Mouse (Mus musculus) lung, embryonic 14.5 days (tissue): ENCODE results near the gene Srpr. TPM values are rescaled to one million over a fixed set of nuclear protein-coding genes. Genes with fewer than 3 reads are reported as not detected.
A peak's percentile ranks its signal among the peaks of the same experiment; 100 is the strongest.

Source experiments
- ATAC-seq: fragments of 200-750 bp; cut with Nextera tagmentation; 2 replicates; pipeline ENCODE4 v1.8.0; 2017; ENCODE audit warnings: mild to moderate bottlenecking, moderate TSS enrichment, moderate library complexity; ENCODE audit not compliant: insufficient read depth
- DNase-seq: peaks from one replicate; pipeline ENCODE4 v3.0.0-alpha.2; 2015
- H3K27ac ChIP-seq: fragments of 300-500 bp; sonication (generic); 2 replicates; pipeline ENCODE4 v1.5.1; 2014; ENCODE audit warnings: low read depth, mild to moderate bottlenecking, moderate library complexity
- H3K27me3 ChIP-seq: fragments of 300-500 bp; sonication (generic); 2 replicates; pipeline ENCODE4 v1.6.1; 2014; ENCODE audit warnings: low read length, control low read depth; ENCODE audit not compliant: insufficient read depth
- H3K36me3 ChIP-seq: fragments of 300-500 bp; sonication (generic); 2 replicates; pipeline ENCODE4 v1.6.1; 2014; ENCODE audit warnings: control low read depth; ENCODE audit not compliant: insufficient read depth
- H3K4me1 ChIP-seq: fragments of 300-500 bp; sonication (generic); 2 replicates; pipeline ENCODE4 v1.6.1; 2014; ENCODE audit warnings: antibody characterized with exemption, control low read depth; ENCODE audit not compliant: insufficient read depth
- H3K4me2 ChIP-seq: fragments of 300-500 bp; sonication (generic); 2 replicates; pipeline ENCODE4 v1.6.1; 2014; ENCODE audit warnings: mild to moderate bottlenecking
- H3K4me3 ChIP-seq: fragments of 300-500 bp; sonication (generic); 2 replicates; pipeline ENCODE4 v1.5.1; 2014; ENCODE audit warnings: low read depth, low read length
- H3K9ac ChIP-seq: fragments of 300-500 bp; sonication (generic); 2 replicates; pipeline ENCODE4 v1.6.1; 2014
- H3K9me3 ChIP-seq: fragments of 300-500 bp; sonication (generic); 2 replicates; pipeline ENCODE4 v1.6.1; 2016; ENCODE audit warnings: low read depth, low read length, control low read depth
- CTCF ChIP-seq: IDR thresholded peaks from 2 replicates; pipeline ENCODE4 v1.5.1; 2016; ENCODE audit warnings: antibody characterized with exemption, low read depth
- WGBS: fragments of 180-500 bp; shearing (Covaris S2); extraction: QIAGEN DNeasy Blood & Tissue Kit; methylation state at CpG from one replicate; pipeline ENCODE4 v1.1.7; 2014; 5-methylcytosine and 5-hydroxymethylcytosine counted together
- polyA plus RNA-seq: library from polyadenylated mRNA; unstranded; fragments of >200 nt; fragmentation: Nextera tagmentation; extraction: Ambion mirVana; gene quantifications from 2 replicates; pipeline ENCODE4 v1.2.1, GENCODE M21; 2014

Gene Srpr
- 129 and 133 TPM in 2 replicates for polyA plus RNA-seq

DNA sequence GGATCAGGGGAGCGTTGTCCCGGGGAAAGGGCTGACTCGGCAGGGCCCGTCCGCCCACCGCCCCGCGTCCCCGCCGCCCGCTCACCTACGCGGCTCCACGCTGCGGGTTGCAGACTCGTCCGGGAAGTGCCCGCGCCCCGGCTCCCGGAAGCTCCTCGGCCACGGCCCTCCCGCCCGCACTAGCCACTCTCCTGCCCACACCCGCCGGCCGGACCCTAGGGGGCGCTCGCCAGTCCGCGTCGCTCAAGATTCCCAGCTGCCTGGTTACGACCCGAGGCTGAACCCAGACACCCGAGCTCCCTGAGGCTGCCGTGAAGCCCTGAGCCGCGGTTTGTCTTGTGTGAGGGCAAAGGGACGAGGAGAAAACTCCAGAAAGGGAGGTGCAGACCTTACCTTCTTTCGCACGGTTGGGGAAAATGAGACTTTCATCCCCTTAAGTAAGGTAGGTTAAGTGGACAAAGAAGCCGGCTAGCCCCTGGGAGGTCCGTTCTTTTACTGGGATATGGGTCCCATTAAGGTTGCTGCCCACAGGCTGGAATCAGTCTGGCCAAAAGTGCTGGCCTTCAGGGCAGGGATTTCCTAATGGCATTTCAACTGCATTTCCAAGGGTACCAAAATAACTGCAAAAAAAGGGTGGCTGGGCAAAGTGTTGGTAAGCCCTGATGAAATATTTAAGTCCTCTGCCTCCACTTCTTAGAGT, at the start of gene Srpr, which contains the start of gene Tirap:
Srpr (plus strand) TSS at position 404 of the 700 bp plus-strand sequence.
Tirap (minus strand) TSS at position 520 of the 700 bp plus-strand sequence.
- Histone ChIP-seq H3K36me3 (peaks cover 8% of the 10 kb centered on the region), H3K4me3 (peak within 1 kb of the TSS; percentile 68), H3K9me3 (no peaks in the 10 kb centered on the region), H3K27me3 (no peaks in the 10 kb centered on the region), H3K27ac (peak within 1 kb of the TSS; percentile 50; the same call in 1 of the 2 replicates), H3K4me2 (peak within 1 kb of the TSS; percentile 83), H3K9ac (peak within 1 kb of the TSS; percentile 85), H3K4me1 (no peaks in the 10 kb centered on the region)
- WGBS: under 1% methylated on average over 44 of the region's 44 CpGs
- peak; percentile 93 for DNase-seq
- TF ChIP-seq CTCF: peak; percentile 86
- ATAC-seq: peak; percentile 97

DNA sequence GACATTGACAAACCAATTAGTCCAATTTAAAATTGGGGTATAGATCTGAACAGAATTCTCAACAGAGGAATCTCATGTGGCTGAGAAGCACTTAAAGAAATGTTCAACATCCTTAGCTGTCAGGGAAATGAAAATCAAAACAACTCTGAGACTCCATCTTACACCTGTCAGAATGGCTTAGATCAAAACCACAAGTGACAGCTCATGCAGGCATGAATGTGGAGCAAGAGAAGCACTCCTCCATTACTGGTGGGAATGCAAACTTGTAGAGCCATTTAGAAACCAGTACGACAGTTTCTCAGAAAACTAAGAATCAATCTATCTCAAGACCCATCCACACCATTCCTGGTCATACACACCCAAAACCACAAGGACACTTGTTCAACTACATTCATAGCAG, 47.1 kb upstream of the Srpr start:
- no peak for TF ChIP-seq CTCF
- Histone ChIP-seq H3K27me3 (no peaks in the 10 kb centered on the region), H3K27ac (no peak overlapping the region), H3K9ac (no peak overlapping the region), H3K36me3 (no peaks in the 10 kb centered on the region), H3K4me3 (no peak overlapping the region), H3K4me1 (no peaks in the 10 kb centered on the region), H3K4me2 (no peak overlapping the region), H3K9me3 (no peaks in the 10 kb centered on the region)
- WGBS: 82% methylated on average over 1 of the region's 1 CpGs
- ATAC-seq (no peak), DNase-seq (no peak)

DNA sequence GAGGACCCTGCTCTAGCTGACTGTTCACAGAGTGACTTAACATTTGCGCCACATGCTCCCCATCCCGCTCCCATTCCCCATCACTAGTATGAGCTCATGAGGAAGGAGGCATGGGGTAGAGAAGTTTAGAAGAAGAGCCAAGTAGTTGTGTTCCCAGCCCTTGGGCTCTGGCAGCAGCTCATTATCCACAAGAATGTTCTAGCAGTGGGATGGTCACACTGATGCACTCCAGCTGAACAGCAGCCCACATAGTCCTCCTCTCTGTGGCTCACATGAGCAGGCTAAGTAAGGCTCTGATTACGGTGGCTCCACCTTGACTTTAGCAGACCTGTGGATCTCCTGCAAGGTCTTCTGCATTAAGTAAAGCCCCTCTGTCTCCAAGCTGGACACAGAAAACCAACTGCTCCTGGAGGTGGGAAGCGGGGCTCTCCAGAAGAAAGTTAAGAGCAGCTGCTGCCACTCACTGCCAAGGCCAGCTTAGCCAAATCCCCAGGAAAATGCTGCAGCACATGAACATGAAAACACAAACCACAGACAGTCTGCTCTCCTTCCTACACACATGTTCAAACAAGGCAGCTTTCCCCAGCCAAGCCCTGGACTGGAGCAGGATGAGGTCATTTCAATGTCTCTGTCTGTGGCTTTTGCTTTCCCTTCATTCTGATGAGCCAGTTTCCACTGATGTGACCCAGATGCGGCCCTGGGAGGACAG, 43.8 kb upstream of the Srpr start:
- DNase-seq (peak; percentile 21), ATAC-seq (peak; percentile 62)
- Histone ChIP-seq H3K36me3 (no peaks in the 10 kb centered on the region), H3K4me2 (no peak overlapping the region), H3K9me3 (no peaks in the 10 kb centered on the region), H3K27ac (no peak overlapping the region; the same call in 1 of the 2 replicates), H3K4me3 (no peak overlapping the region), H3K9ac (no peak overlapping the region), H3K27me3 (no peaks in the 10 kb centered on the region), H3K4me1 (no peaks in the 10 kb centered on the region)
- 79% methylated on average over 5 of the region's 5 CpGs for WGBS
- TF ChIP-seq CTCF: no peak

DNA sequence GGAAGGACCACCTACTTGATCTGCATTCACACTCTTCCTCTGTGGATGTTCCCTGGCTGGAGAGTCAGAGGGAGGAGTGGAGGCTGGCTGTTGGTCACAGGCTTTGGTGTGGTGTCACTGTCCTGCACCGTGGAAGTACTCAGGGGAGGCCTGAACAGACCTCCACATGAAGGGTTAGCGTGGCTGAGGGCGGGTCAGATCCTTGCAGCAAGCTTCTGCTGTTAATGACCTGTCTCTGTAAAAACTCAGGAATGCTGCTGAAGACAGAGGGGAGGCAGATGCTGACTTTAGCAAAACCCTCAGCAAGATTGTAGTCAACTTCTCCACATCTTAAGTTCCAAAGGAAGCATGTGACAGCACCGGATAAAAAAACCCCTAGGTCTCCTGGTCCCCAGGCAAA, 43.1 kb upstream of the Srpr start:
- Histone ChIP-seq H3K27me3 (no peaks in the 10 kb centered on the region), H3K36me3 (no peaks in the 10 kb centered on the region), H3K4me3 (no peak overlapping the region), H3K9me3 (no peaks in the 10 kb centered on the region), H3K27ac (peak overlapping the region; percentile 2; the same call in 1 of the 2 replicates), H3K4me1 (no peaks in the 10 kb centered on the region), H3K9ac (no peak overlapping the region), H3K4me2 (no peak overlapping the region)
- DNase-seq (no peak), ATAC-seq (no peak)
- no peak for TF ChIP-seq CTCF
- WGBS: 59% methylated on average over 4 of the region's 4 CpGs

DNA sequence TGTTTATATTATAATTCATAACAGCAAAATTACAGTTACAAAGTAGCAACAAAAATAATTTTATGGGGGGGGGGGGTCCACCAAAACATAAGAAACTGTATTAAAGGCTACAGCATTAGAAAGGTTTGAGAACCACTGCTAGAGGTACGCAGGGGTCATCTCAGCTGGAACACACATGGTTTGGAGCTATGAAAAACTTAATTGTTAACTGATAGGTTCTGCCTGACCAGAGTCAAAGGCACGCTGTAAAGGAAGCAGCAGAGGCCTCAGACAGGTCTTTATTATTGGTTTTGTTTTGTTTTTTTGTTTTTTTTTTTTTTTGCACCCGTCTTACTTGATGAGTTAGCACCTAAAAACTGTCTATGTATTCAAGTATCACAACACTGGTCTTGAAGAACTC, 41.5 kb upstream of the Srpr start:
- no peaks in the 10 kb centered on the region for H3K4me1 ChIP-seq
- WGBS: 82% methylated on average over 3 of the region's 3 CpGs
- no peak overlapping the region for H3K9ac ChIP-seq
- H3K9me3 ChIP-seq: no peaks in the 10 kb centered on the region
- no peak overlapping the region for H3K4me3 ChIP-seq
- no peak overlapping the region for H3K27ac ChIP-seq
- no peak for DNase-seq
- H3K27me3 ChIP-seq: no peaks in the 10 kb centered on the region
- 0 out of 2 replicates have a peak, but pooled peaks cover 8% of the 10 kb centered on the region for H3K36me3 ChIP-seq
- no peak for ATAC-seq
- TF ChIP-seq CTCF: no peak
- H3K4me2 ChIP-seq: no peak overlapping the region

DNA sequence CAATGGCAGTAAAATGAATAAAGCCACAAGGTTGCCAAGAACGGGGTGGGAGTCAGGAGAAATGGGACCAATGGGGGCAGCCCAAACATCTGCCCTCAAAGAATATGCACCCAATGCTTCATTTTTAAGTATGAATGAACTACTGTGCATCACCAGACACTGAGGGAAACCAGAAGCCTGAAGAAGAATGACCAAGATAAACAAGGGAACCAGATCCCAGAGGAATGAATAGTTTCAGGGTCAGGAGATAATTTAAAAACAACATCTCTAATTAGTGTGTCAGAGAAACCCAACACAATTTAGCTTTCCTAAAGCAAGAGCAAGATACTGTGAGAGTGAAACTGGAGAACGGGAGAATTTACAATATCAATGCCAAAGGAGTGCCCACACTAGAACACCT, 39.3 kb upstream of the Srpr start:
- no peaks in the 10 kb centered on the region for H3K27me3 ChIP-seq
- no peak overlapping the region for H3K4me2 ChIP-seq
- no peak for ATAC-seq
- no peak overlapping the region for H3K4me3 ChIP-seq
- no peaks in the 10 kb centered on the region for H3K9me3 ChIP-seq
- no peak for DNase-seq
- 73% methylated on average over 2 of the region's 2 CpGs for WGBS
- H3K36me3 ChIP-seq: 0 out of 2 replicates have a peak, but pooled peaks cover 8% of the 10 kb centered on the region
- H3K27ac ChIP-seq: no peak overlapping the region
- no peak overlapping the region for H3K9ac ChIP-seq
- H3K4me1 ChIP-seq: no peaks in the 10 kb centered on the region
- TF ChIP-seq CTCF: no peak

DNA sequence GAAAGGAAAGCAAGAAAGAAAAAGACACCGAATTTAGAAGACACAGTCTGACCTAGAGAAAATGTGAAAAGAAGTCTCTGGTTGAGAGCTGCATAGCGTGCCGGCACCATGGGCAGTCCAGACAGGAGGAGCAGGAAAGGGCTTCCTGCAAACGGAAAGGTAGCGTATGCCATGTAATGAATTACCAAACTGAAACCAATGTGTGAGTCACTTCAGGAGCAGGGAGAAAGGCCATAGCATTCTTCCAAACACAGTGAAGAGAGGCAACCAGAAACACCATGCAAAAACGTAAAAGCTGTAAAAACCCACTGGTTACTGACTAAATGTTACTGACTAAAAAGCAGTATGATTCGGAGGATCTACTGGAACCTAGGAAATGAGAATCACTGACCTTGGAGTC, 38.3 kb upstream of the Srpr start:
- Histone ChIP-seq H3K27ac (no peak overlapping the region), H3K4me2 (no peak overlapping the region), H3K4me3 (no peak overlapping the region), H3K4me1 (no peaks in the 10 kb centered on the region), H3K27me3 (no peaks in the 10 kb centered on the region), H3K9me3 (no peaks in the 10 kb centered on the region), H3K9ac (no peak overlapping the region), H3K36me3 (0 out of 2 replicates have a peak, but pooled peaks cover 8% of the 10 kb centered on the region)
- no peak for DNase-seq
- TF ChIP-seq CTCF: no peak
- WGBS: 81% methylated on average over 7 of the region's 7 CpGs
- no peak for ATAC-seq
